Comparison of ENCODE assay signal across 25 mouse cellular contexts in genomic region chr14:33548650-33549049, GRCm38 (mm10). TPM values are rescaled to one million over a fixed set of nuclear protein-coding genes. Genes with fewer than 3 reads are reported as not detected.
"Had no signal": no experiment of that assay in that cellular context is flagged by ENCODE, and none has a peak within 500 bp of the region (broad histone marks: within the 10 kb centered on the region; RNA-seq: fewer than 3 reads in every experiment).

No protein-coding gene starts in this region.

- H3K27ac ChIP-seq: kidney, embryonic 15.5 days; limb, embryonic 12.5 days; limb, embryonic 15.5 days; liver, embryonic 14.5 days; macrophage; midbrain, embryonic 12.5 days; midbrain, embryonic 15.5 days; neural tube, embryonic 12.5 days; neural tube, embryonic 15.5 days; stomach, embryonic 15.5 days had no signal

- DNase-seq: kidney, adult 8-10 months; kidney, postnatal 10 days; kidney, postnatal 36 days; layer of hippocampus, adult 9-11 months; left cerebral cortex, postnatal 4 days; liver, postnatal 0 days; lung, embryonic 14.5 days; right cerebral cortex, adult 18-20 months; right cerebral cortex, postnatal 25 days; spleen, adult 18-20 months; thymus, adult 2 months; thymus, postnatal 14 days; thymus, postnatal 4 days had no signal

- H3K4me1 ChIP-seq: kidney, embryonic 15.5 days; limb, embryonic 12.5 days; limb, embryonic 15.5 days; midbrain, embryonic 12.5 days; stomach, embryonic 15.5 days had no signal

- H3K4me3 ChIP-seq: kidney, embryonic 15.5 days; limb, embryonic 12.5 days; limb, embryonic 15.5 days; midbrain, embryonic 12.5 days; midbrain, embryonic 15.5 days; neural tube, embryonic 12.5 days; neural tube, embryonic 15.5 days; stomach, embryonic 15.5 days had no signal

- ATAC-seq: liver, postnatal 0 days; lung, postnatal 0 days had no signal

RNA-seq across cellular contexts. Expression of gene Ptpn20, which starts 40.4 kb away (rescaled TPM):
- total RNA-seq: megakaryocyte, adult 5-6 weeks had no signal
- polyA plus RNA-seq: kidney, embryonic 15.5 days; limb, embryonic 12.5 days; lung, postnatal 0 days; macrophage; thymus, adult 2 months had no signal
